Mouse (Mus musculus) heart, embryonic 13.5 days (tissue): Measurements from ENCODE around the gene Zdhhc16. TPM values are rescaled to one million over a fixed set of nuclear protein-coding genes. Genes with fewer than 3 reads are reported as not detected.
A peak's percentile ranks its signal among the peaks of the same experiment; 100 is the strongest.

Source experiments
- ATAC-seq: fragments of 200-750 bp; cut with Nextera tagmentation; 2 replicates; pipeline ENCODE4 v1.8.0; 2017; ENCODE audit warnings: moderate TSS enrichment; ENCODE audit not compliant: insufficient number of reproducible peaks, low FRiP score, low TSS enrichment; ENCODE audit errors: extremely low read depth
- H3K27ac ChIP-seq: fragments of 300-500 bp; sonication (generic); replicated peaks from 2 replicates; pipeline ENCODE4 v1.5.1; 2015; ENCODE audit warnings: moderate library complexity, mild to moderate bottlenecking, inconsistent platforms
- H3K27me3 ChIP-seq: fragments of 300-500 bp; sonication (generic); replicated peaks from 2 replicates; pipeline ENCODE4 v1.6.1; 2015; ENCODE audit warnings: mild to moderate bottlenecking, inconsistent platforms
- H3K36me3 ChIP-seq: fragments of 300-500 bp; sonication (generic); 2 replicates; pipeline ENCODE4 v1.6.1; 2015; ENCODE audit warnings: mild to moderate bottlenecking, inconsistent platforms
- H3K4me1 ChIP-seq: fragments of 300-500 bp; sonication (generic); 2 replicates; pipeline ENCODE4 v1.6.1; 2015; ENCODE audit warnings: inconsistent platforms
- H3K4me2 ChIP-seq: fragments of 300-500 bp; sonication (generic); 2 replicates; pipeline ENCODE4 v1.6.1; 2015; ENCODE audit warnings: inconsistent platforms, mild to moderate bottlenecking, moderate library complexity
- H3K4me3 ChIP-seq: fragments of 300-500 bp; sonication (generic); 2 replicates; pipeline ENCODE4 v1.5.1; 2015; ENCODE audit warnings: moderate library complexity, mild to moderate bottlenecking, inconsistent platforms
- H3K9ac ChIP-seq: fragments of 300-500 bp; sonication (generic); 2 replicates; pipeline ENCODE4 v1.6.1; 2015; ENCODE audit warnings: inconsistent platforms, mild to moderate bottlenecking, moderate library complexity
- H3K9me3 ChIP-seq: fragments of 300-500 bp; sonication (generic); 2 replicates; pipeline ENCODE4 v1.6.1; 2016; ENCODE audit warnings: inconsistent platforms
- WGBS: fragments of 180-500 bp; shearing (Covaris S2); methylation state at CpG from one replicate; pipeline ENCODE4 v1.1.7; 2015; ENCODE audit warnings: mixed read lengths; 5-methylcytosine and 5-hydroxymethylcytosine counted together
- polyA plus RNA-seq: library from polyadenylated mRNA; unstranded; fragments of >200 nt; fragmentation: Nextera tagmentation; extraction: Ambion mirVana; gene quantifications from 2 replicates; pipeline ENCODE4 v1.2.1, GENCODE M21; 2015

Zdhhc16 gene
- polyA plus RNA-seq, 1 experiment from 2014 or later: 55.3 TPM

GRCm38 (mm10) chr19:41973891-41974794, 40.9 kb downstream of the Zdhhc16 start:
- Histone ChIP-seq H3K36me3 (peaks cover 8% of the 10 kb centered on the region), H3K27me3 (no peaks in the 10 kb centered on the region), H3K4me3 (no peak overlapping the region), H3K27ac (no peak overlapping the region), H3K4me2 (no peak overlapping the region), H3K4me1 (peaks cover 10% of the 10 kb centered on the region; the same call in 1 of the 2 replicates), H3K9ac (no peak overlapping the region), H3K9me3 (no peaks in the 10 kb centered on the region)
- ATAC-seq: no peak
- 62% methylated on average over 13 of the region's 13 CpGs for WGBS

- no peaks in the 10 kb centered on the region for H3K9me3 ChIP-seq
- H3K4me1 ChIP-seq: peaks cover 29% of the 10 kb centered on the region
- peak overlapping the region; percentile 86 for H3K9ac ChIP-seq
- H3K4me2 ChIP-seq: peak overlapping the region; percentile 82
- H3K4me3 ChIP-seq: peak overlapping the region; percentile 96
- peak overlapping the region; percentile 92 for H3K27ac ChIP-seq
- ATAC-seq: no peak
- H3K27me3 ChIP-seq: no peaks in the 10 kb centered on the region
- under 1% methylated on average over 16 of the region's 16 CpGs for WGBS
- no peaks in the 10 kb centered on the region for H3K36me3 ChIP-seq
These were observed 47.1 kb downstream of the Zdhhc16 start for GRCm38 (mm10) chr19:41980422-41980818.

GRCm38 (mm10) chr19:41980819-41981594, 47.7 kb downstream of the Zdhhc16 start, which contains the start of gene Mms19:
Gene Mms19, minus strand, starts transcription at chr19:41981157.
- Histone ChIP-seq H3K9me3 (no peaks in the 10 kb centered on the region), H3K27ac (peak within 1 kb of the TSS; percentile 92), H3K4me1 (peaks cover 29% of the 10 kb centered on the region), H3K9ac (peak within 1 kb of the TSS; percentile 96), H3K36me3 (no peaks in the 10 kb centered on the region), H3K4me3 (peak within 1 kb of the TSS; percentile 96), H3K27me3 (no peaks in the 10 kb centered on the region), H3K4me2 (peak within 1 kb of the TSS; percentile 85)
- peak; percentile 93 for ATAC-seq
- WGBS: under 1% methylated on average over 60 of the region's 68 CpGs

GRCm38 (mm10) chr19:41981595-41981927, 48.3 kb downstream of the Zdhhc16 start, which contains the start of gene Ubtd1:
Gene Ubtd1, plus strand, starts transcription at chr19:41981763.
- no peaks in the 10 kb centered on the region for H3K36me3 ChIP-seq
- under 1% methylated on average over 33 of the region's 33 CpGs for WGBS
- ATAC-seq: no peak
- peak within 1 kb of the TSS; percentile 85 for H3K4me2 ChIP-seq
- peaks cover 29% of the 10 kb centered on the region for H3K4me1 ChIP-seq
- peak within 1 kb of the TSS; percentile 92 for H3K27ac ChIP-seq
- H3K4me3 ChIP-seq: peak within 1 kb of the TSS; percentile 96
- no peaks in the 10 kb centered on the region for H3K9me3 ChIP-seq
- peak within 1 kb of the TSS; percentile 96 for H3K9ac ChIP-seq
- H3K27me3 ChIP-seq: no peaks in the 10 kb centered on the region

- Histone ChIP-seq H3K27me3 (no peaks in the 10 kb centered on the region), H3K9ac (peak overlapping the region; percentile 96), H3K4me1 (peaks cover 29% of the 10 kb centered on the region), H3K36me3 (no peaks in the 10 kb centered on the region), H3K27ac (peak overlapping the region; percentile 92), H3K9me3 (no peaks in the 10 kb centered on the region), H3K4me2 (peak overlapping the region; percentile 85), H3K4me3 (peak overlapping the region; percentile 96)
- no peak for ATAC-seq
- under 1% methylated on average over 74 of the region's 74 CpGs for WGBS
These were observed 48.9 kb downstream of the Zdhhc16 start for GRCm38 (mm10) chr19:41981931-41982790.

- WGBS: 8% methylated on average over 4 of the region's 4 CpGs
- H3K27me3 ChIP-seq: no peaks in the 10 kb centered on the region
These were observed 49.5 kb downstream of the Zdhhc16 start for GRCm38 (mm10) chr19:41982791-41983150.

GRCm38 (mm10) chr19:41985994-41986393, 52.7 kb downstream of the Zdhhc16 start:
- H3K27ac ChIP-seq: no peak overlapping the region
- no peaks in the 10 kb centered on the region for H3K27me3 ChIP-seq
- 85% methylated on average over 5 of the region's 5 CpGs for WGBS
- H3K4me3 ChIP-seq: no peak overlapping the region
- H3K4me1 ChIP-seq: peaks cover 16% of the 10 kb centered on the region
- no peaks in the 10 kb centered on the region for H3K36me3 ChIP-seq
- ATAC-seq: no peak
- no peak overlapping the region for H3K4me2 ChIP-seq
- H3K9ac ChIP-seq: no peak overlapping the region
- no peaks in the 10 kb centered on the region for H3K9me3 ChIP-seq

More at GRCm38 (mm10) chr19:41982791-41983150, 49.5 kb downstream of the Zdhhc16 start:
- Histone ChIP-seq H3K36me3 (no peaks in the 10 kb centered on the region), H3K4me2 (peak overlapping the region; percentile 85), H3K9ac (peak overlapping the region; percentile 96), H3K27ac (peak overlapping the region; percentile 92), H3K4me1 (peaks cover 27% of the 10 kb centered on the region), H3K4me3 (peak overlapping the region; percentile 96), H3K9me3 (no peaks in the 10 kb centered on the region)
- ATAC-seq: no peak

GRCm38 (mm10) chr19:41987206-41987605, 53.9 kb downstream of the Zdhhc16 start:
- Histone ChIP-seq H3K9me3 (no peaks in the 10 kb centered on the region), H3K27ac (no peak overlapping the region), H3K9ac (no peak overlapping the region), H3K4me3 (no peak overlapping the region), H3K4me1 (peaks cover 24% of the 10 kb centered on the region), H3K36me3 (no peaks in the 10 kb centered on the region), H3K27me3 (no peaks in the 10 kb centered on the region), H3K4me2 (no peak overlapping the region)
- 85% methylated on average over 4 of the region's 4 CpGs for WGBS
- ATAC-seq: no peak

- no peaks in the 10 kb centered on the region for H3K27me3 ChIP-seq
- no peak for ATAC-seq
- H3K9me3 ChIP-seq: no peaks in the 10 kb centered on the region
- H3K27ac ChIP-seq: no peak overlapping the region
- H3K4me3 ChIP-seq: no peak overlapping the region
- no peak overlapping the region for H3K4me2 ChIP-seq
- H3K4me1 ChIP-seq: peaks cover 25% of the 10 kb centered on the region
- 76% methylated on average over 6 of the region's 6 CpGs for WGBS
- H3K36me3 ChIP-seq: no peaks in the 10 kb centered on the region
- no peak overlapping the region for H3K9ac ChIP-seq
These were observed 56.5 kb downstream of the Zdhhc16 start for GRCm38 (mm10) chr19:41989810-41990209.

- Histone ChIP-seq H3K4me3 (no peak overlapping the region), H3K36me3 (no peaks in the 10 kb centered on the region), H3K27me3 (no peaks in the 10 kb centered on the region), H3K9me3 (no peaks in the 10 kb centered on the region), H3K9ac (peak overlapping the region; percentile 29; the same call in 1 of the 2 replicates), H3K4me2 (no peak overlapping the region), H3K27ac (no peak overlapping the region), H3K4me1 (peaks cover 45% of the 10 kb centered on the region)
- ATAC-seq: no peak
- 38% methylated on average over 6 of the region's 6 CpGs for WGBS
These were observed 58.7 kb downstream of the Zdhhc16 start for GRCm38 (mm10) chr19:41991926-41992477.
